Mouse (Mus musculus): ENCODE results near the gene Myo1d. TPM values are rescaled to one million over a fixed set of nuclear protein-coding genes. Genes with fewer than 3 reads are reported as not detected.

Myo1d gene
- polyA plus RNA-seq, 1 experiment from 2014 or later = 9.3 TPM

- Histone ChIP-seq H3K4me2 (no peak overlapping the region), H3K27me3 (replicated peaks; ENCODE audit: control insufficient read depth, insufficient read depth, low read length) (no peaks in the 10 kb centered on the region), H3K27ac (ENCODE audit: low read depth, low read length) (no peak overlapping the region), H3K9me3 (ENCODE audit: control insufficient read depth, low read length) (no peaks in the 10 kb centered on the region), H3K9ac (ENCODE audit: low read depth, low read length) (no peak overlapping the region), H3K4me1 (replicated peaks; ENCODE audit: control insufficient read depth, insufficient read depth, low read length) (no peaks in the 10 kb centered on the region), H3K4me3 (ENCODE audit: low read depth, low read length) (no peak overlapping the region), H3K36me3 (ENCODE audit: control insufficient read depth, insufficient read depth, low read length) (no peaks in the 10 kb centered on the region)
- no peak for DNase-seq (ENCODE audit: low spot score)
- 10% methylated on average over 4 of the region's 4 CpGs for WGBS
- ATAC-seq (replicated peaks; ENCODE audit: low FRiP score) = no peak
Measured at GRCm38 (mm10) chr11:80696350-80696749, 83.5 kb downstream of the Myo1d start.

- no peaks in the 10 kb centered on the region for H3K4me1 ChIP-seq (replicated peaks; ENCODE audit: control insufficient read depth, insufficient read depth, low read length)
- no peaks in the 10 kb centered on the region for H3K9me3 ChIP-seq (ENCODE audit: control insufficient read depth, low read length)
- no peak for ATAC-seq (replicated peaks; ENCODE audit: low FRiP score)
- no peak overlapping the region for H3K4me2 ChIP-seq
- 79% methylated on average over 5 of the region's 5 CpGs for WGBS
- no peak overlapping the region for H3K9ac ChIP-seq (ENCODE audit: low read depth, low read length)
- no peak for DNase-seq (ENCODE audit: low spot score)
- no peak overlapping the region for H3K27ac ChIP-seq (ENCODE audit: low read depth, low read length)
- H3K27me3 ChIP-seq (replicated peaks; ENCODE audit: control insufficient read depth, insufficient read depth, low read length) = no peaks in the 10 kb centered on the region
- no peaks in the 10 kb centered on the region for H3K36me3 ChIP-seq (ENCODE audit: control insufficient read depth, insufficient read depth, low read length)
- no peak overlapping the region for H3K4me3 ChIP-seq (ENCODE audit: low read depth, low read length)
Measured at GRCm38 (mm10) chr11:80684603-80685002, 95.2 kb downstream of the Myo1d start.

- Histone ChIP-seq H3K4me1 (replicated peaks; ENCODE audit: control insufficient read depth, insufficient read depth, low read length) (no peaks in the 10 kb centered on the region), H3K4me2 (no peak overlapping the region), H3K27ac (ENCODE audit: low read depth, low read length) (no peak overlapping the region), H3K4me3 (ENCODE audit: low read depth, low read length) (no peak overlapping the region), H3K27me3 (replicated peaks; ENCODE audit: control insufficient read depth, insufficient read depth, low read length) (no peaks in the 10 kb centered on the region), H3K9me3 (ENCODE audit: control insufficient read depth, low read length) (no peaks in the 10 kb centered on the region), H3K9ac (ENCODE audit: low read depth, low read length) (no peak overlapping the region), H3K36me3 (ENCODE audit: control insufficient read depth, insufficient read depth, low read length) (no peaks in the 10 kb centered on the region)
- DNase-seq (ENCODE audit: low spot score) (no peak), ATAC-seq (replicated peaks; ENCODE audit: low FRiP score) (no peak)
- WGBS = 71% methylated on average over 3 of the region's 3 CpGs
Measured at GRCm38 (mm10) chr11:80682745-80683144, 97.1 kb downstream of the Myo1d start.

GRCm38 (mm10) chr11:80673013-80673412, 106.8 kb downstream of the Myo1d start:
- Histone ChIP-seq H3K9ac (ENCODE audit: low read depth, low read length) (no peak overlapping the region), H3K9me3 (ENCODE audit: control insufficient read depth, low read length) (no peaks in the 10 kb centered on the region), H3K4me2 (no peak overlapping the region), H3K27ac (ENCODE audit: low read depth, low read length) (no peak overlapping the region), H3K4me3 (ENCODE audit: low read depth, low read length) (no peak overlapping the region), H3K4me1 (replicated peaks; ENCODE audit: control insufficient read depth, insufficient read depth, low read length) (no peaks in the 10 kb centered on the region), H3K27me3 (replicated peaks; ENCODE audit: control insufficient read depth, insufficient read depth, low read length) (no peaks in the 10 kb centered on the region), H3K36me3 (ENCODE audit: control insufficient read depth, insufficient read depth, low read length) (no peaks in the 10 kb centered on the region)
- ATAC-seq (replicated peaks; ENCODE audit: low FRiP score) (no peak), DNase-seq (ENCODE audit: low spot score) (no peak)
- WGBS = 49% methylated on average over 7 of the region's 7 CpGs

GRCm38 (mm10) chr11:80670391-80670790, 109.4 kb downstream of the Myo1d start:
- H3K4me1 ChIP-seq (replicated peaks; ENCODE audit: control insufficient read depth, insufficient read depth, low read length) = no peaks in the 10 kb centered on the region
- 40% methylated on average over 1 of the region's 1 CpGs for WGBS
- DNase-seq (ENCODE audit: low spot score) = no peak
- no peak overlapping the region for H3K4me2 ChIP-seq
- no peak for ATAC-seq (replicated peaks; ENCODE audit: low FRiP score)
- no peaks in the 10 kb centered on the region for H3K36me3 ChIP-seq (ENCODE audit: control insufficient read depth, insufficient read depth, low read length)
- H3K9ac ChIP-seq (ENCODE audit: low read depth, low read length) = no peak overlapping the region
- H3K27ac ChIP-seq (ENCODE audit: low read depth, low read length) = no peak overlapping the region
- no peaks in the 10 kb centered on the region for H3K27me3 ChIP-seq (replicated peaks; ENCODE audit: control insufficient read depth, insufficient read depth, low read length)
- no peak overlapping the region for H3K4me3 ChIP-seq (ENCODE audit: low read depth, low read length)
- H3K9me3 ChIP-seq (ENCODE audit: control insufficient read depth, low read length) = no peaks in the 10 kb centered on the region

- no peaks in the 10 kb centered on the region for H3K27me3 ChIP-seq (replicated peaks; ENCODE audit: control insufficient read depth, insufficient read depth, low read length)
- H3K4me3 ChIP-seq (ENCODE audit: low read depth, low read length) = no peak overlapping the region
- ATAC-seq (replicated peaks; ENCODE audit: low FRiP score) (no peak), DNase-seq (ENCODE audit: low spot score) (no peak)
- no peaks in the 10 kb centered on the region for H3K4me1 ChIP-seq (replicated peaks; ENCODE audit: control insufficient read depth, insufficient read depth, low read length)
- WGBS = 73% methylated on average over 4 of the region's 4 CpGs
- H3K9ac ChIP-seq (ENCODE audit: low read depth, low read length) = no peak overlapping the region
- no peaks in the 10 kb centered on the region for H3K36me3 ChIP-seq (ENCODE audit: control insufficient read depth, insufficient read depth, low read length)
- no peak overlapping the region for H3K27ac ChIP-seq (ENCODE audit: low read depth, low read length)
- H3K9me3 ChIP-seq (ENCODE audit: control insufficient read depth, low read length) = no peaks in the 10 kb centered on the region
- H3K4me2 ChIP-seq = no peak overlapping the region
Measured at GRCm38 (mm10) chr11:80669934-80670333, 109.9 kb downstream of the Myo1d start.

- DNase-seq (ENCODE audit: low spot score) = no peak
- WGBS = 85% methylated on average over 8 of the region's 8 CpGs
- no peaks in the 10 kb centered on the region for H3K9me3 ChIP-seq (ENCODE audit: control insufficient read depth, low read length)
Measured at GRCm38 (mm10) chr11:80666211-80666610, 113.6 kb downstream of the Myo1d start.

GRCm38 (mm10) chr11:80664261-80664660, 115.6 kb downstream of the Myo1d start:
- DNase-seq (ENCODE audit: low spot score) = no peak
- no peaks in the 10 kb centered on the region for H3K27me3 ChIP-seq (replicated peaks; ENCODE audit: control insufficient read depth, insufficient read depth, low read length)
- 72% methylated on average over 3 of the region's 3 CpGs for WGBS
- ATAC-seq (replicated peaks; ENCODE audit: low FRiP score) = no peak
- no peaks in the 10 kb centered on the region for H3K4me1 ChIP-seq (replicated peaks; ENCODE audit: control insufficient read depth, insufficient read depth, low read length)
- H3K9me3 ChIP-seq (ENCODE audit: control insufficient read depth, low read length) = no peaks in the 10 kb centered on the region
- H3K27ac ChIP-seq (ENCODE audit: low read depth, low read length) = no peak overlapping the region
- H3K36me3 ChIP-seq (ENCODE audit: control insufficient read depth, insufficient read depth, low read length) = no peaks in the 10 kb centered on the region
- H3K4me3 ChIP-seq (ENCODE audit: low read depth, low read length) = no peak overlapping the region
- no peak overlapping the region for H3K4me2 ChIP-seq
- no peak overlapping the region for H3K9ac ChIP-seq (ENCODE audit: low read depth, low read length)

More at GRCm38 (mm10) chr11:80666211-80666610, 113.6 kb downstream of the Myo1d start:
- Histone ChIP-seq H3K4me3 (ENCODE audit: low read depth, low read length) (no peak overlapping the region), H3K27ac (ENCODE audit: low read depth, low read length) (no peak overlapping the region), H3K4me1 (replicated peaks; ENCODE audit: control insufficient read depth, insufficient read depth, low read length) (no peaks in the 10 kb centered on the region), H3K36me3 (ENCODE audit: control insufficient read depth, insufficient read depth, low read length) (no peaks in the 10 kb centered on the region), H3K9ac (ENCODE audit: low read depth, low read length) (no peak overlapping the region), H3K4me2 (no peak overlapping the region), H3K27me3 (replicated peaks; ENCODE audit: control insufficient read depth, insufficient read depth, low read length) (no peaks in the 10 kb centered on the region)
- ATAC-seq (replicated peaks; ENCODE audit: low FRiP score) = no peak

GRCm38 (mm10) chr11:80645111-80645510, 134.7 kb downstream of the Myo1d start:
- no peak for ATAC-seq (replicated peaks; ENCODE audit: low FRiP score)
- Histone ChIP-seq H3K4me1 (replicated peaks; ENCODE audit: control insufficient read depth, insufficient read depth, low read length) (no peaks in the 10 kb centered on the region), H3K27ac (ENCODE audit: low read depth, low read length) (no peak overlapping the region), H3K27me3 (replicated peaks; ENCODE audit: control insufficient read depth, insufficient read depth, low read length) (no peaks in the 10 kb centered on the region), H3K9me3 (ENCODE audit: control insufficient read depth, low read length) (no peaks in the 10 kb centered on the region), H3K9ac (ENCODE audit: low read depth, low read length) (no peak overlapping the region), H3K4me3 (ENCODE audit: low read depth, low read length) (no peak overlapping the region), H3K4me2 (no peak overlapping the region), H3K36me3 (ENCODE audit: control insufficient read depth, insufficient read depth, low read length) (no peaks in the 10 kb centered on the region)
- DNase-seq (ENCODE audit: low spot score) = no peak
- 77% methylated on average over 5 of the region's 5 CpGs for WGBS

Measured in liver, embryonic 11.5 days (tissue).